Mouse (Mus musculus) thymus, adult 2 months (tissue): ENCODE results near the gene Rps6ka1. TPM values are rescaled to one million over a fixed set of nuclear protein-coding genes. Genes with fewer than 3 reads are reported as not detected.

Source experiments
- DNase-seq: peaks from one replicate; pipeline ENCODE4 v3.0.0; 2021
- H3K27ac ChIP-seq: fragments of 200-500 bp; 2 replicates; pipeline ENCODE4 v1.5.1; 2012; ENCODE audit warnings: low read length, control low read depth; ENCODE audit not compliant: control insufficient read depth, insufficient read depth
- H3K27me3 ChIP-seq: fragments of 200-500 bp; 2 replicates; pipeline ENCODE4 v1.6.1; 2012; ENCODE audit warnings: mild to moderate bottlenecking, low read length, moderate library complexity, mixed read lengths; ENCODE audit not compliant: control insufficient read depth, insufficient read depth
- H3K36me3 ChIP-seq: fragments of 200-500 bp; 2 replicates; pipeline ENCODE4 v1.6.1; 2012; ENCODE audit warnings: mild to moderate bottlenecking, low read length, moderate library complexity; ENCODE audit not compliant: control insufficient read depth, insufficient read depth
- H3K4me1 ChIP-seq: fragments of 200-500 bp; replicated peaks from 2 replicates; pipeline ENCODE4 v1.6.1; 2012; ENCODE audit warnings: low read length; ENCODE audit not compliant: control insufficient read depth, insufficient read depth
- H3K4me3 ChIP-seq: fragments of 200-500 bp; 2 replicates; pipeline ENCODE4 v1.5.1; 2012; ENCODE audit warnings: mild to moderate bottlenecking, low read length, control low read depth, moderate library complexity; ENCODE audit not compliant: control insufficient read depth, insufficient read depth
- CTCF ChIP-seq: fragments of 200-500 bp; IDR thresholded peaks from 2 replicates; pipeline ENCODE4 v1.5.1; 2012; ENCODE audit warnings: mild to moderate bottlenecking, control low read depth, low read length, moderate library complexity, borderline replicate concordance; ENCODE audit not compliant: control insufficient read depth, poor library complexity, insufficient read depth; ENCODE audit errors: extremely low read depth
- POLR2A ChIP-seq: fragments of 200-500 bp; IDR thresholded peaks from 2 replicates; pipeline ENCODE4 v1.6.1; 2012; ENCODE audit warnings: mild to moderate bottlenecking, low read length, control low read depth, moderate library complexity; ENCODE audit not compliant: control insufficient read depth, poor library complexity, insufficient read depth; ENCODE audit errors: extremely low read depth
- WGBS: fragments of 180-500 bp; shearing (Covaris S2); methylation state at CpG from one replicate; pipeline ENCODE4 v1.1.7; 2018; 5-methylcytosine and 5-hydroxymethylcytosine counted together
- polyA plus RNA-seq: library from polyadenylated mRNA; depleted of rRNA; stranded (reverse); fragments of >200 nt; gene quantifications from 2 replicates; pipeline ENCODE4 v1.2.3, GENCODE M21; 2012

Gene Rps6ka1
- polyA plus RNA-seq, 1 experiment = 79.3 TPM

DNA sequence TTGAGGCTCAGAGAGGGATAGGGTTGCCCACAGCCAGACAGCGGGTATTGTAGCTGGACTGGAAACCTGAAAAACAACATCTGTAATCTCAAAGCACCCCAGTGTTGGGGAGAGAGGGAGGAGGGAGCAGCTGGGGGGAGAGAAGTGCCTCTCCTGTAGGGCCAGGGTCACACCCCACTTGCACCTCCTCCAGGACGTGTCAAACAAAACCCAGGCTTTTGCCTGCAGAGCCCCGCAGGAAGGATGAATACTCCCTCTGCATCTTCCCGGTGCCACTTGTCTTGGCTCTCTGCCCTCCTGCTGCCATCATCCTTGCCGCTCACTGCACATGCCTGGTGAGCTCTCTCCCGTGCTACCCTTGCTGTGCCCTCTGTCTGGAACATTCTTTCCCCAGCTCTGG is 10.6 kb upstream of the Rps6ka1 start:
- Histone ChIP-seq H3K36me3 (no peaks in the 10 kb centered on the region), H3K27ac (no peak overlapping the region), H3K4me3 (no peak overlapping the region), H3K27me3 (no peaks in the 10 kb centered on the region), H3K4me1 (peaks cover 2% of the 10 kb centered on the region; the same call in 1 of the 2 replicates)
- TF ChIP-seq CTCF = no peak
- no peak for TF ChIP-seq POLR2A
- DNase-seq = no peak
- 87% methylated on average over 6 of the region's 6 CpGs for WGBS

DNA sequence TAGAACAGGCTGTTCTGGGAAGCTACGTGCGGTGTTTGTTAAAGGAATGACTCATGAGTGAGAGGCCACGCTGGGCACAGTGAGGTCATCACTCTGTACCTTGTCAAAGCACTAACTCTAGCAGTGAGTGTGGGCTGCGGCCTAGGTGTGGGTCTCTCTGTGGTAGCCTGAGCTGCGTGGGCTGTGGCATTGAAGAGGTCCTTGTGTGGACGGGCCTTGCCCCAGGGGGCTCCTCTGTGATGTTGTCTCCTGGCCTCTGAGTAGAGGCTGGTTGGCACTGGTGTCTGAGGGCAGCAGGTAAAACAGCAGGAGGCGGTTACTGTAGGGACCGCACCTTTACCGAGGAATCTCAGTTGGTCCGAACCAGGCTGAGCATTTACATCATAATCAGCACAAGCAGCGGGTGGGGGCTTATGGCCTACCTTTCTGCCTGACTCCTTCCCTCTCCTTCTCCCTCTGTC is 9.9 kb upstream of the Rps6ka1 start:
- no peak for TF ChIP-seq CTCF
- WGBS = 97% methylated on average over 11 of the region's 11 CpGs
- Histone ChIP-seq H3K36me3 (no peaks in the 10 kb centered on the region), H3K4me1 (no peaks in the 10 kb centered on the region), H3K27me3 (no peaks in the 10 kb centered on the region), H3K27ac (no peak overlapping the region), H3K4me3 (no peak overlapping the region)
- no peak for DNase-seq

DNA sequence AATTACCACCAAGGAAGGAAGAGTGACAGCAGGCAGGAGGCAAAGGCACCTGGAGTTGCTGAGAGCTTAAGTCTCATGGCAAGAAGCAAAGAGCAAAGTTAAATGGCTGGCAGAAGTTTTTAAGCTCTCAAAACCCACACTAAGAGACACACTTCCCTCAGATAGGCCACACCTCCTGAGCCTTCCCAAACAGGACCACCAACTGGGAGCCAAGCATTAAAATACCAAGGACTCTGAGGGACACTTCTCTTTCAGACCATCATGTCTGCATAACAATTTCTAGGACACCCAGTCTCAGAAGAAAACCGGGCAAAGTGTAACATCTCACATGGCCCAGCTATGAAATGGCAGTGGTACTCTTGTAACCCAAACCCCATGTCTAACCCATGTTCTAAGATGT is 9.4 kb upstream of the Rps6ka1 start:
- no peak for DNase-seq
- 97% methylated on average over 1 of the region's 1 CpGs for WGBS
- TF ChIP-seq CTCF (no peak), POLR2A (no peak)
- Histone ChIP-seq H3K4me3 (no peak overlapping the region), H3K27me3 (no peaks in the 10 kb centered on the region), H3K27ac (no peak overlapping the region), H3K36me3 (no peaks in the 10 kb centered on the region), H3K4me1 (no peaks in the 10 kb centered on the region)

DNA sequence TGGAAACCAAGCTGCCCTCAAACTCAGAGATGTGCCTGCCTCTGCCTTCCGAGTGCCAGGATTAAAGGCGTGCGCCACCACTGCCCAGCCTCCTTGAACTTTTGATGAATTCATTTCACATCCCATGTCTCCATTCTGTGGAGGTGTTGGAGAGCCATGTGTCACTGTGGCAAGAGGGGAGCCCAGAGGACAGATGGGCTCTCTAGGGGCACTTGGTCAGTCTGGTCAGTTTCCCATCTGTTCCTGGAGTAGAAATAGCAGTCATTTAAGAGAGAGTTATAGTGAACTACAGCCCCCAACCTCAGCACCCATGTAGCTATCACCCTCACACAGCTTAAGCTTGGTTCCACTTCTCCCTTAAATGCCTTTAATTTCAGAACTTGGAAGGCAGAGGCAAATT is 8.4 kb upstream of the Rps6ka1 start:
- TF ChIP-seq POLR2A = no peak
- no peak for TF ChIP-seq CTCF
- DNase-seq = no peak
- Histone ChIP-seq H3K36me3 (no peaks in the 10 kb centered on the region), H3K4me3 (no peak overlapping the region), H3K4me1 (no peaks in the 10 kb centered on the region), H3K27me3 (no peaks in the 10 kb centered on the region), H3K27ac (no peak overlapping the region)
- WGBS = 93% methylated on average over 3 of the region's 3 CpGs

- Histone ChIP-seq H3K36me3 (no peaks in the 10 kb centered on the region), H3K27me3 (no peaks in the 10 kb centered on the region), H3K4me1 (peaks cover 36% of the 10 kb centered on the region), H3K4me3 (peak overlapping the region; percentile 84), H3K27ac (no peak overlapping the region)
- TF ChIP-seq CTCF (no peak), POLR2A (no peak)
- WGBS = 2% methylated on average over 32 of the region's 32 CpGs
- no peak for DNase-seq
These were observed 348 bp downstream of the Rps6ka1 start for GRCm38 (mm10) chr4:133887249-133887648.

GRCm38 (mm10) chr4:133885991-133886501 is 1.6 kb downstream of the Rps6ka1 start:
- TF ChIP-seq CTCF (no peak), POLR2A (no peak)
- no peaks in the 10 kb centered on the region for H3K36me3 ChIP-seq
- H3K27me3 ChIP-seq = no peaks in the 10 kb centered on the region
- no peak overlapping the region for H3K27ac ChIP-seq
- H3K4me1 ChIP-seq = peaks cover 36% of the 10 kb centered on the region
- no peak for DNase-seq
- H3K4me3 ChIP-seq = no peak overlapping the region
- 73% methylated on average over 10 of the region's 10 CpGs for WGBS

DNA sequence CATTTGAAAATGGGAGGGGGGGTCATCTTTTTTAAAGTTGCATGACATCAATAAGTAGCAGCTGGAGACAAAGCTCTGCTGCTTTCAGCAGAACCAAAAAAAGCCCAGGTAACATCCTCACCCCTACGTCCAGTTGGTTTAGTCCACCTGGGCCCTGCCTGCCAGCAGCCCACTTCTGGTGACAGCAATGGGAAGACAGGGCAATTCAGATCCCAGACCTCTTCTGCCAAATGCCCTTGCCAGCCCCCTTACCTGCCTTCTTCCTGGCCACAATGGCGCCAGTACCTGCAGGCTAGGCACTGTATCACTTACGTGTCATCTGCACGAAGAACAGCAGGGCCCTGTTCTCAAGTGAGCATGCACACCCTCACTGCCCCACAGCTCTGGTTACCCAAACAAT is 2.3 kb downstream of the Rps6ka1 start:
- 92% methylated on average over 4 of the region's 4 CpGs for WGBS
- no peak overlapping the region for H3K4me3 ChIP-seq

More for the DNA sequence above, 2.3 kb downstream of the Rps6ka1 start:
- DNase-seq = no peak
- peaks cover 36% of the 10 kb centered on the region for H3K4me1 ChIP-seq
- no peak overlapping the region for H3K27ac ChIP-seq
- H3K27me3 ChIP-seq = no peaks in the 10 kb centered on the region
- H3K36me3 ChIP-seq = no peaks in the 10 kb centered on the region
- TF ChIP-seq CTCF (no peak), POLR2A (no peak)
